Mouse (Mus musculus): ENCODE measurements around the gene Adgrg4. TPM values are rescaled to one million over a fixed set of nuclear protein-coding genes. Genes with fewer than 3 reads are reported as not detected.

The Adgrg4 gene
- 0.01 TPM in 1 of 2 replicates, not detected in the other for polyA plus RNA-seq (2012)

- TF ChIP-seq TAL1 (IDR thresholded peaks at IDR 0.05; ENCODE audit: low read length): no peak
- TF ChIP-seq GATA1 (IDR thresholded peaks at IDR 0.05; ENCODE audit: low read length): no peak
- Histone ChIP-seq H3K4me1 (ENCODE audit: control insufficient read depth) (no peaks in the 10 kb centered on the region), H3K9me3 (ENCODE audit: control insufficient read depth, low read length) (no peaks in the 10 kb centered on the region), H3K4me3 (replicated peaks) (no peak within 1 kb of the TSS), H3K27me3 (ENCODE audit: control insufficient read depth) (no peaks in the 10 kb centered on the region), H3K36me3 (ENCODE audit: control insufficient read depth) (no peaks in the 10 kb centered on the region)
These were observed at the start of gene Adgrg4 for GRCm38 (mm10) chrX:56869863-56870262. Gene Adgrg4 (plus strand): TSS chrX:56870163.

DNA sequence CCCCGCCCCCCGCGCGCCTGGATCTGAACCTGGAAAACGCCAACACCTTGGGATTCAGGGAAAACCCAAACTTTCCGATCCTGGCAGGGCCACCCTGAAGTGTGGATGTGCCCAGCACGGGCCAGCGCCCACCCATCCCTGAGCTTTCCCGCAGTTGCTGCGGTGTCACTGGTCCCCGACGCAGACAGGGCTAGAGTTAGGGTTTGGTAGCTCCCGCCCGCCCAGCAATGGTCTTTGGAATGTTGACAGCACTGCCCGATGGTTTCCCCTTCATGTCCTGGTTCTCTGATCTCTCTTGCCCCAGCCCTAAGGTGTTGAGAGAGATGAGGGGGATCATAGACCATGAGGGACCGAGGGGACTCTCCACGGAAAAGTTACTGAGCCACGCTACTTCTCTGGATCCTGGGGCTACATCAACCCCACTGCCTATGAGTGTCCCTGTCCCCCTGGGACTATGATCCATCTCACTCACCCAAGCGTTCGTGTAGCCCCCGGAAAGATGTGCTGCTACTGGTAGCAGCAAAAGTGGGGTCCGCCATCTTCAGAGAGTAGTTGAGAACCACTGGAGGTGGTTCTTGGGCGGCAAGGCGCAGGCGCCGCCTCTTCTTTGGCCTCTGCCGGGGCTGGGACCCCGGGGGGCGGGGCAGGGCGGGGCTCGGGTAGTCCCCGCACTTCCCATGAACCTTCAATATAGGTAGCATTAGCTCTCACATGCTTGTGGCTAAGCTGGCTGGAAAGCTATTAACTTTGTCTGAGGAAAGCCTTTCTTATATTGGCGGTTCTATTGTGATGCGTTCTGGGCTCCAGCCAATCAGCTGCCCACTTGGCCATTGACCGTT is 48.0 kb upstream of the Adgrg4 start, which contains the start of gene Map7d3:
Gene Map7d3, minus strand, starts transcription at position 562 of the 839 bp plus-strand sequence.
- Histone ChIP-seq H3K27me3 (ENCODE audit: control insufficient read depth) (peaks cover 14% of the 10 kb centered on the region), H3K4me1 (ENCODE audit: control insufficient read depth) (peaks cover 5% of the 10 kb centered on the region), H3K4me3 (replicated peaks) (peak within 1 kb of the TSS; percentile 60), H3K9me3 (ENCODE audit: control insufficient read depth, low read length) (0 out of 2 replicates have a peak, but pooled peaks cover 3% of the 10 kb centered on the region), H3K36me3 (ENCODE audit: control insufficient read depth) (no peaks in the 10 kb centered on the region)
- TF ChIP-seq TAL1 (IDR thresholded peaks at IDR 0.05; ENCODE audit: low read length) (no peak), GATA1 (IDR thresholded peaks at IDR 0.05; ENCODE audit: low read length) (no peak)

DNA sequence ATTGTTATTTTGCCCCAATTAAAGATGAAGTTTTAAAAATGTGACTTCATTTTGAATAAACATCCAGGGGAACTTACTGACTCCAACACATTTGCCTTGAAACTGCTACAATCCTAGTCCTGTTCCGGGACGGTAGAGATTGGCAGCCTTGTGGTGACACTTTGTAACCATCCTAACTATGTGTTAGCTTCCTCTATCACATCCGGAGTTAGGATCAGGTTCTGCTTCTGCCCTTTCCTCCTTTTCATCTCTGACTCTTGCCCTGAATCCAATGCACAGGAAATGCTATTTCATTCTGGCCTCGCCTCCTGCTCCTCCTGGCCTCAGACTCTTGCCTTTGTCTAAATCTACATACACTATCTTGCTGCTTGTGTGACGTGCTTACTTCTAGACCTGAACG is 42.5 kb upstream of the Adgrg4 start:
- no peaks in the 10 kb centered on the region for H3K27me3 ChIP-seq (ENCODE audit: control insufficient read depth)
- H3K36me3 ChIP-seq (ENCODE audit: control insufficient read depth): no peaks in the 10 kb centered on the region
- no peaks in the 10 kb centered on the region for H3K9me3 ChIP-seq (ENCODE audit: control insufficient read depth, low read length)
- no peaks in the 10 kb centered on the region for H3K4me1 ChIP-seq (ENCODE audit: control insufficient read depth)
- no peak overlapping the region for H3K4me3 ChIP-seq (replicated peaks)
- TF ChIP-seq GATA1 (IDR thresholded peaks at IDR 0.05; ENCODE audit: low read length): no peak
- TF ChIP-seq TAL1 (IDR thresholded peaks at IDR 0.05; ENCODE audit: low read length): no peak

- H3K4me1 ChIP-seq (ENCODE audit: control insufficient read depth): no peaks in the 10 kb centered on the region
- no peaks in the 10 kb centered on the region for H3K9me3 ChIP-seq (ENCODE audit: control insufficient read depth, low read length)
These were observed 34.1 kb upstream of the Adgrg4 start for GRCm38 (mm10) chrX:56835842-56836241.

GRCm38 (mm10) chrX:56839369-56839768 is 30.6 kb upstream of the Adgrg4 start:
- H3K4me1 ChIP-seq (ENCODE audit: control insufficient read depth): no peaks in the 10 kb centered on the region
- TF ChIP-seq GATA1 (IDR thresholded peaks at IDR 0.05; ENCODE audit: low read length) (no peak), TAL1 (IDR thresholded peaks at IDR 0.05; ENCODE audit: low read length) (no peak)
- no peak overlapping the region for H3K4me3 ChIP-seq (replicated peaks)
- H3K27me3 ChIP-seq (ENCODE audit: control insufficient read depth): no peaks in the 10 kb centered on the region
- no peaks in the 10 kb centered on the region for H3K36me3 ChIP-seq (ENCODE audit: control insufficient read depth)
- no peaks in the 10 kb centered on the region for H3K9me3 ChIP-seq (ENCODE audit: control insufficient read depth, low read length)

More at GRCm38 (mm10) chrX:56835842-56836241, 34.1 kb upstream of the Adgrg4 start:
- TF ChIP-seq GATA1 (IDR thresholded peaks at IDR 0.05; ENCODE audit: low read length): no peak
- no peaks in the 10 kb centered on the region for H3K36me3 ChIP-seq (ENCODE audit: control insufficient read depth)
- no peaks in the 10 kb centered on the region for H3K27me3 ChIP-seq (ENCODE audit: control insufficient read depth)
- no peak overlapping the region for H3K4me3 ChIP-seq (replicated peaks)

- Histone ChIP-seq H3K9me3 (ENCODE audit: control insufficient read depth, low read length) (no peaks in the 10 kb centered on the region), H3K36me3 (ENCODE audit: control insufficient read depth) (no peaks in the 10 kb centered on the region), H3K4me3 (replicated peaks) (no peak overlapping the region), H3K27me3 (ENCODE audit: control insufficient read depth) (no peaks in the 10 kb centered on the region), H3K4me1 (ENCODE audit: control insufficient read depth) (no peaks in the 10 kb centered on the region)
- TF ChIP-seq TAL1 (IDR thresholded peaks at IDR 0.05; ENCODE audit: low read length) (no peak), GATA1 (IDR thresholded peaks at IDR 0.05; ENCODE audit: low read length) (no peak)
These were observed 28.7 kb upstream of the Adgrg4 start for GRCm38 (mm10) chrX:56841255-56841654.

GRCm38 (mm10) chrX:57012891-57013290 is 142.9 kb downstream of the Adgrg4 start:
- Histone ChIP-seq H3K9me3 (ENCODE audit: control insufficient read depth, low read length) (peaks cover 8% of the 10 kb centered on the region), H3K4me1 (ENCODE audit: control insufficient read depth) (no peaks in the 10 kb centered on the region), H3K36me3 (ENCODE audit: control insufficient read depth) (no peaks in the 10 kb centered on the region), H3K27me3 (ENCODE audit: control insufficient read depth) (no peaks in the 10 kb centered on the region), H3K4me3 (replicated peaks) (no peak overlapping the region)
- TF ChIP-seq GATA1 (IDR thresholded peaks at IDR 0.05; ENCODE audit: low read length) (no peak), TAL1 (IDR thresholded peaks at IDR 0.05; ENCODE audit: low read length) (no peak)

DNA sequence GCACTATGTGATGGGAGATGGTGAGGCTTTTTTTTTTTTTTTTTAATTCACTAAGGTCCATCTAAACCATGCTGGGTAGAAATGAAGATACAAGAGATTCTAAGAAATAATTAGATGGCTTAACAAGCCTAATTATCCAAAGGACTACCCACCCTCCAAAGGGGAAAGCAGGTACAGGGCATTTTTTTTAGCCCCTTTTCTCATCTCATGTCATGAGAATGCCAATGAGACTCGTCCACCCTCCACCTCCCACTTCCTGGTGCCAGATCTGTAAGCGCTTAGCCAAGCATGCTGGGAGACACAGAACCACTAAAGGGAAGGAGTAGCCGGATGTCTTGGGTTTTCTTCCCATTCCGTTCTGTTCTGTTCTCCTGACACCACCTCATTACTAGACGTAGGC is 172.8 kb downstream of the Adgrg4 start, which contains the start of gene Brs3:
Gene Brs3, plus strand, starts transcription at position 301 of the 400 bp plus-strand sequence.
- H3K4me3 ChIP-seq (replicated peaks): no peak within 1 kb of the TSS
- H3K27me3 ChIP-seq (ENCODE audit: control insufficient read depth): no peaks in the 10 kb centered on the region
- no peaks in the 10 kb centered on the region for H3K4me1 ChIP-seq (ENCODE audit: control insufficient read depth)
- no peaks in the 10 kb centered on the region for H3K36me3 ChIP-seq (ENCODE audit: control insufficient read depth)
- no peak for TF ChIP-seq TAL1 (IDR thresholded peaks at IDR 0.05; ENCODE audit: low read length)
- no peak for TF ChIP-seq GATA1 (IDR thresholded peaks at IDR 0.05; ENCODE audit: low read length)
- H3K9me3 ChIP-seq (ENCODE audit: control insufficient read depth, low read length): no peaks in the 10 kb centered on the region

DNA sequence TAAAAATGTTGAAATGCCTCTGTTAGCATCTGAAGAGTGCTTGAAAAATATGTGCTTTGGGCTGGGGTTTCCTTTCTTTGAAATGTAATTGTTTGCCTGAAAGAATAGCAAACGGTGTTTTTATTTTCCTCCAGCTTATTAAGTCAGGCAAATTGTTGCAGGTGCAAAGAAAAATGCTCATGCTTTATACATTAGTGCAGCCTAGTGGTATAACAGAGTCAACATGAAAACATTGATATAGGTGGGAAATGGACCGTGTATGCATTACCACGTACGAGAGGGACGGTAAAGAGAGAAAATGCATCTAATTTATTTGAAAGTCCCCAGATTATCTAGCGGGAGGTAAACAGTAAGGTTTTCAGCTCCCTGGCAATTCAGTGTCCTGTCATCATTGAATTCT is 173.9 kb downstream of the Adgrg4 start:
- no peaks in the 10 kb centered on the region for H3K4me1 ChIP-seq (ENCODE audit: control insufficient read depth)
- no peaks in the 10 kb centered on the region for H3K27me3 ChIP-seq (ENCODE audit: control insufficient read depth)
- no peak for TF ChIP-seq GATA1 (IDR thresholded peaks at IDR 0.05; ENCODE audit: low read length)
- TF ChIP-seq TAL1 (IDR thresholded peaks at IDR 0.05; ENCODE audit: low read length): no peak
- H3K36me3 ChIP-seq (ENCODE audit: control insufficient read depth): no peaks in the 10 kb centered on the region
- H3K4me3 ChIP-seq (replicated peaks): no peak overlapping the region
- H3K9me3 ChIP-seq (ENCODE audit: control insufficient read depth, low read length): no peaks in the 10 kb centered on the region

Other genes starting within 250 kb of the Adgrg4 start
- 0.12 and 0.17 TPM in 2 replicates for gene Fhl1, start 138.4 kb upstream of the Adgrg4 start, polyA plus RNA-seq (2012)
- not detected in 2 replicates for gene Map7d3, start 47.8 kb upstream of the Adgrg4 start, polyA plus RNA-seq (2012)
- not detected in 2 replicates for gene Brs3, start 172.9 kb downstream of the Adgrg4 start, polyA plus RNA-seq (2012)
- 1.0 and 1.1 TPM in 2 replicates for gene Htatsf1, start 183.4 kb downstream of the Adgrg4 start, polyA plus RNA-seq (2012)
- not detected in 2 replicates for gene Vgll1, start 217.9 kb downstream of the Adgrg4 start, polyA plus RNA-seq (2012)

Measured in erythroblast, embryonic 14.5 days (primary cell).